Mouse (Mus musculus) spleen, adult 2 months (tissue): ENCODE data around the gene Gm20388.

Experiments used
- CTCF ChIP-seq: fragments of 200-500 bp; IDR thresholded peaks from 2 replicates; pipeline ENCODE4 v1.5.1; 2011; ENCODE audit warnings: mild to moderate bottlenecking, inconsistent platforms; ENCODE audit not compliant: insufficient read depth, insufficient read length, insufficient replicate concordance; ENCODE audit errors: extremely low read depth
- POLR2A ChIP-seq: fragments of 200-500 bp; IDR thresholded peaks from 2 replicates; pipeline ENCODE4 v1.6.1; 2011; ENCODE audit warnings: low read depth, low read length, inconsistent platforms

DNA sequence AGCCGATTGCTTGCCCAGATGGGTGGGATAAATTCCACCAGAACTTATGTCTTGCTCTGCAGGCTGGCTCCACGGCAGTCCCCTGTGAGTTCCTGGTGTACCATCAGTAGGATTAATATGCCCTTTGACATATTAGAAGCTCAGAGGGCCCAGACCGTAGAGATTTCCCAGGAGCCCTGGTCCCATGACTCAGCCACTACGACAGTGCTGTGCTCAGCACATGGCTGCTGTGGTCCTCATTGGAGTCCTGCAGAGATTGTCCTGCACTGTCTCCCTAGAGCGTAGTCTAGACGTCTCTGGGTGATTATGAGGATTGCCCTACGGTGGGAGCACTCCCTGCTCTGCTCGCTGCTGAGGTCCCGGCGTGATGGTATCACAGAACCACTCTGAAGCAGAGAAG lies 4384.3 kb downstream of the Gm20388 start:
- no peak for TF ChIP-seq POLR2A
- TF ChIP-seq CTCF: no peak
